Mouse (Mus musculus) ES-E14 (cell line): ENCODE measurements around the gene Foxl1. TPM values are rescaled to one million over a fixed set of nuclear protein-coding genes. Genes with fewer than 3 reads are reported as not detected.

Source experiments
- DNase-seq: peaks from one replicate; pipeline ENCODE4 v3.0.0-alpha.2; 2013; ENCODE audit warnings: low read depth, low spot score
- H3K27ac ChIP-seq: 2 replicates; pipeline ENCODE4 v1.5.1; 2012; ENCODE audit warnings: low read depth, mild to moderate bottlenecking, low read length, moderate library complexity, mixed read lengths; ENCODE audit not compliant: poor library complexity, insufficient read depth, severe bottlenecking
- H3K36me3 ChIP-seq: 2 replicates; pipeline ENCODE4 v1.6.1; 2012; ENCODE audit warnings: mild to moderate bottlenecking, low read length, moderate library complexity, mixed read lengths; ENCODE audit not compliant: control insufficient read depth, poor library complexity, insufficient read depth, severe bottlenecking
- H3K4me1 ChIP-seq, 2 experiments: fragments of 150-350 bp in 1 of 2; sonication (generic) in 1 of 2; 2 replicates each; pipeline ENCODE4 v1.6.1; 2012; ENCODE audit warnings: low read length in 2 of 2, mild to moderate bottlenecking in 1 of 2, mixed read lengths in 1 of 2; ENCODE audit not compliant: control insufficient read depth in 2 of 2, insufficient read depth in 2 of 2, poor library complexity in 1 of 2
- H3K4me3 ChIP-seq, 2 experiments: fragments of 150-350 bp in 1 of 2; sonication (generic) in 1 of 2; 2 replicates each; pipeline ENCODE4 v1.5.1; 2012; ENCODE audit warnings: low read length in 2 of 2, low read depth in 1 of 2, mild to moderate bottlenecking in 1 of 2, mixed read lengths in 1 of 2; ENCODE audit not compliant: insufficient read depth in 1 of 2, poor library complexity in 1 of 2, severe bottlenecking in 1 of 2
- H3K9ac ChIP-seq: 2 replicates; pipeline ENCODE4 v1.6.1; 2012; ENCODE audit warnings: low read depth, mild to moderate bottlenecking, low read length, mixed read lengths; ENCODE audit not compliant: poor library complexity, insufficient read depth, severe bottlenecking
- H3K9me3 ChIP-seq: fragments of 150-350 bp; sonication (generic); 2 replicates; pipeline ENCODE4 v1.6.1; 2012; ENCODE audit warnings: low read depth, mild to moderate bottlenecking, low read length; ENCODE audit not compliant: control insufficient read depth, insufficient read depth
- CHD2 ChIP-seq: IDR thresholded peaks from 2 replicates; pipeline ENCODE4 v1.6.1; 2014; ENCODE audit warnings: mild to moderate bottlenecking, low read depth, low read length, inconsistent platforms
- HCFC1 ChIP-seq: IDR thresholded peaks from 2 replicates; pipeline ENCODE4 v1.6.1; 2012; ENCODE audit warnings: low read length, inconsistent platforms, borderline replicate concordance; ENCODE audit not compliant: insufficient read depth
- MAFK ChIP-seq: IDR thresholded peaks from 2 replicates; pipeline ENCODE4 v1.6.1; 2014; ENCODE audit warnings: mild to moderate bottlenecking, low read depth, low read length, inconsistent platforms; ENCODE audit not compliant: insufficient read depth
- ZC3H11A ChIP-seq: IDR thresholded peaks from 2 replicates; pipeline ENCODE4 v1.6.1; 2012; ENCODE audit warnings: low read depth, mild to moderate bottlenecking, inconsistent platforms, low read length, borderline replicate concordance
- ZNF384 ChIP-seq: IDR thresholded peaks from 2 replicates; pipeline ENCODE4 v1.6.1; 2012; ENCODE audit warnings: low read depth, low read length, inconsistent platforms
- in situ Hi-C, 2 experiments: fragments of 600-800 bp; cut with MboI; formaldehyde crosslinking; loops; one replicate each; pipeline ENCODE4 v1.15.1; 2025; ENCODE audit warnings: low sequenced_read_pairs in 2 of 2, inconsistent platforms in 1 of 2; ENCODE audit not compliant: unreplicated experiment in 2 of 2
- total RNA-seq: library from RNA; depleted of rRNA; stranded (reverse); fragments of 300-350 nt; gene quantifications from 2 replicates; pipeline ENCODE4 v1.2.3, GENCODE M21; 2012

Gene Foxl1
- total RNA-seq, 1 experiment = 0.09 TPM

GRCm38 (mm10) chr8:121117186-121117651 lies 10.5 kb upstream of the Foxl1 start:
- in situ Hi-C loops = loop anchor here (5.0 to 10.0 kb wide), 3 partner anchors 35 to 398 kb away; partner anchors contain the start of gene Foxf1 (in 2 of the 2)
- TF ChIP-seq ZNF384 = no peak
- TF ChIP-seq HCFC1 = no peak
- TF ChIP-seq MAFK = no peak
- no peak for TF ChIP-seq ZC3H11A
- no peak for TF ChIP-seq CHD2
- Histone ChIP-seq H3K9me3 (no peaks in the 10 kb centered on the region), H3K4me3 (peak overlapping the region; percentile 54 to 70; a peak in 2 of 4 replicates), H3K27ac (no peak overlapping the region), H3K4me1 (peaks cover 0 to 2% of the 10 kb centered on the region in 2 experiments; a peak in 1 of 4 replicates), H3K9ac (no peak overlapping the region), H3K36me3 (no peaks in the 10 kb centered on the region)
- DNase-seq = no peak

- Histone ChIP-seq H3K36me3 (no peaks in the 10 kb centered on the region), H3K4me1 (peaks cover 0 to 2% of the 10 kb centered on the region in 2 experiments; a peak in 1 of 4 replicates), H3K4me3 (no peak overlapping the region; a peak in 1 of 4 replicates), H3K27ac (no peak overlapping the region), H3K9me3 (no peaks in the 10 kb centered on the region), H3K9ac (no peak overlapping the region)
- no peak for TF ChIP-seq MAFK
- no peak for TF ChIP-seq ZC3H11A
- TF ChIP-seq HCFC1 = no peak
- no peak for TF ChIP-seq CHD2
- no peak for TF ChIP-seq ZNF384
- in situ Hi-C loops = loop anchor here (5.0 to 10.0 kb wide), 3 partner anchors 36 to 397 kb away; partner anchors contain the start of gene Foxf1 (in 2 of the 2)
- DNase-seq = no peak
These were observed 9.8 kb upstream of the Foxl1 start for GRCm38 (mm10) chr8:121117906-121118305.

- no peak overlapping the region for H3K27ac ChIP-seq
- peaks cover 0 to 2% of the 10 kb centered on the region in 2 experiments; a peak in 1 of 4 replicates for H3K4me1 ChIP-seq
- no peak overlapping the region for H3K4me3 ChIP-seq
- DNase-seq = no peak
- no peak for TF ChIP-seq HCFC1
- no peak for TF ChIP-seq ZC3H11A
- TF ChIP-seq ZNF384 = no peak
- no peak for TF ChIP-seq CHD2
- no peak for TF ChIP-seq MAFK
- in situ Hi-C loops = loop anchor here (5.0 to 10.0 kb wide), 3 partner anchors 37 to 396 kb away; partner anchors contain the start of gene Foxf1 (in 2 of the 2)
- H3K9ac ChIP-seq = no peak overlapping the region
- no peaks in the 10 kb centered on the region for H3K36me3 ChIP-seq
- H3K9me3 ChIP-seq = no peaks in the 10 kb centered on the region
These were observed 8.9 kb upstream of the Foxl1 start for GRCm38 (mm10) chr8:121118634-121119420.

GRCm38 (mm10) chr8:121119635-121120455 lies 7.9 kb upstream of the Foxl1 start:
- in situ Hi-C loops = loop anchor here (5.0 to 10.0 kb wide), 3 partner anchors 38 to 395 kb away; partner anchors contain the start of gene Foxf1 (in 2 of the 2)
- Histone ChIP-seq H3K9ac (no peak overlapping the region), H3K27ac (no peak overlapping the region), H3K4me1 (peaks cover 0 to 3% of the 10 kb centered on the region in 2 experiments; a peak in 1 of 4 replicates), H3K4me3 (no peak overlapping the region), H3K36me3 (no peaks in the 10 kb centered on the region), H3K9me3 (no peaks in the 10 kb centered on the region)
- no peak for DNase-seq
- no peak for TF ChIP-seq ZNF384
- TF ChIP-seq ZC3H11A = no peak
- TF ChIP-seq CHD2 = no peak
- TF ChIP-seq HCFC1 = no peak
- TF ChIP-seq MAFK = no peak
